Mouse (Mus musculus): Measurements from ENCODE around the gene Slc48a1. TPM values are rescaled to one million over a fixed set of nuclear protein-coding genes. Genes with fewer than 3 reads are reported as not detected.
A peak's percentile ranks its signal among the peaks of the same experiment; 100 is the strongest.

Gene Slc48a1
- total RNA-seq, 2 experiments from 2014 or later: 138 to 140 TPM

DNA sequence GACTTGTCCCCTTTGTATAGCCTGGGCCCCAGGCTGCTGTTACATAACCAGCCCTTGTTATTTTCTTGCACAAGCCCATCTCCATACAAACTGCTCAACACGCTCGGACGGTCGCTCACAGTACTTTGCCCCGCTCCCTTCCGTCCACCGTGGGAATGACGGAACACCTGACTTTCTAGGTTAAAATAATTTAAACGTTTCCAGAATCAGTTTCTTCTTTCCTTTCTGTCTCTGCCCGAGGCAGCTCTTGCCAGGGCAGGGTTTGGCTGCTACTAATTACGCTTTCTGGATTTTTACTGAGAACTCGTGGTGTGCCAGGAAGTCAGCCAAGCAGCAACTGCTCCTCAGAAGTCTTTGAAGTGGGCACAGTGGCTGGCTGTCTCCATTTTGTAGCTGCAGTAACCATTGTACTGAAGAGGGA, 2.3 kb downstream of the Slc48a1 start:
- peak in 1 of 2 experiments; percentile 58 for DNase-seq (ENCODE audit: low spot score in 2 of 2)

DNA sequence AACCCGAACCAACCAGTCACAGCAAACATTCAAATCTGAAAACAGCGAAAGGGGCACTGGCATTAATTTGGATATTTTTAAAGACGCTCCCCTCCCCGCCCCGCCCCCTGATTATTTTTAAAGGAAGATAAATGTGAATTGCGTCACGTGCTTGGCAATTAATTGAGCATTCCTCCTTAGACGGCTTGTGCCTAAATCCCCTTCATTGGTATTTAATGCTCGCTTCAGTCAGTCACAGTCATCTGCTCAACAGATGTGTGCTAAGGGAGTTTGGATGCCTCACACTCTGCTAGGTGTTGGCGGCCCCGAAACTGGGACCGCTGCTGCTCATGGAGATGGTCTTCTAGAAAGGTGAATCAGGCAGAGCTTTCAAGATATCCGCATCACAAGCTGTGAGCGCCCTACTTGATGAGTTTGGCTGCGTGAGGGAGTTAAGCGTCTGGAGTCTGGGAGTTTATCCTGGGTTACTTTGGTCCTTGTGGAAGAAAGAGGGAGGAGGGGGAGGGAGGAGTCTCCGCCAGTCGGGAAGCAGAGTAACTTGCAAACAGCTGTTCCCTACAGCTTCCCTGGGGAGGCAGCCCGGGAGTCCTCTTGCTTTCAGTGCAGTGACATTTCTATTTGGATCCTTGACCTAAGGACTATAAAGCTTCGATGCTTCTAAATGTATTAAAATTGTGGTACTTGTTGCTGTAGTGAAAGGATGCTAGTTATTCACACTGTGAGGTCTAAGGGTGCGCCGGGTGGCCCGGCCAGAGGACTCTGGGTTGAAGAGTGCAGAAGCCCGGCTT, 3.8 kb downstream of the Slc48a1 start:
- DNase-seq (ENCODE audit: low spot score in 2 of 2): no peak

DNA sequence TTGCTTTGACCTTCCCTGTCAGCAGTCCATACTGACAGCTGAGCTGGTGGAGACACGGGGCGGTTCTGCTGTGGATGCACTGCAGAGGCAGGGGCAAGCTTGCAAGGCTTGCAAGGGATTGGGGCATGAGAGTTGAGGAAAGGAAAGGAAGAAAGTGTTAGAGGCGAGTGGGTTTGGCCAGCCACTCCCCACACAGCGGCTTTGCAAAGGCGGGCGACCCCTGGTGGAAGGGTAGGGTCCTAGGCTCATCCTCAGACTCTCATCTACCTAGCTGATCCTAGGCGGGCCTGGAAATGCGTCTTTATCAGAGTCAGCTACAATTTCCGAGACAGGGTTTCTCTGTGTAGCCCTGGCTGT, 4.4 kb downstream of the Slc48a1 start:
- DNase-seq (ENCODE audit: low spot score in 2 of 2): peak in 1 of 2 experiments; percentile 57

DNA sequence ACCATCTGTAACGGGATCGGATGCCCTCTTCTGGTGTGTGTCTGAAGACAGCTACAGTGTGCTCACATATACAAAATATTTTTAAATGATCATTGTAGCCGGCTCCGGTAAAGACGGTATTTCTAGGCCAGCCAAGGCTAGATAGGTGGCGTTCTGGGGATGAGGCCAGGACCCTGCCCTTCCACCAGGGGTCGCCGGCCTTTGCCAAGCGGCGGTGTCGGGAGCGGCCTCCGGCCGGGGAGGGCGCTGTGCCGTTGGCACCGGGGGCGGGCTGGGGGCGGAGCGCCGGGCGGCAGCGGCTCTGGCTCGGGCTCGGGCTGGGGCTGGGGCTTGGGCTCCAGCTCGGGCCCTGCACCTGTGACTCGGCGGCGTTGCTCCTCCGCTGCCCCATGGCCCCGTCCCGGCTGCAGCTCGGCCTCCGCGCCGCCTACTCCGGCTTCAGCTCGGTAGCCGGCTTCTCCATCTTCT, 5.8 kb downstream of the Slc48a1 start:
- DNase-seq (ENCODE audit: low spot score in 2 of 2): peak; percentile 80 to 88

DNA sequence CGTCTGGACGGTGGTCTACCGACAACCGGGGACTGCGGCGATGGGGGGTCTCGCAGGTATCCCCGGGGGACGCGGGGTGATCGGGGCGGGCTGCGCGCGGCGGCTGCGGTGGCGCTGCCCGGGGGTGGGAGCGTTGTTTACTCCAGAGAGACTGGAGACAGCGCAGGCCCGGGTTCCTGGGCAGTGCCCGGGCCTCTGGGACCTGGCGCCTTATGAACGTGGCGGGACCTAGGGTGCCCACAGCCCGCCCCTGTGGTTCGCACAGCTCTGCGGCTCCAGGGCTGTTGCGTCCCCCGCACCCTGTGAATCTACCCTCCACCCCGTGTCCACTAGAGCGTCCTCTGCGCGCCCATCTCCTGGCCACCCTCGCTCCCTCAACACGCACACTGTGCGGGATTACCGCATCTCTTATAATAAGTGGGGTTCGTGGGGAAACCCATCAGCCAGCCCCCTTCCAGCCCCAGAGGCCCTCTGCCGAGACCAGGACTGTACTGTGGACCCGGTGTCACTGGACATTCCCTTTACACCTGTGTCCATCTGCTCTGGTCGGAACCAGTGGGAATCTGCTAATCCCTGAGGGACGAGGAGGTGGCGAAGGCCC, 6.3 kb downstream of the Slc48a1 start:
- DNase-seq (ENCODE audit: low spot score in 2 of 2): peak in 1 of 2 experiments; percentile 47

DNA sequence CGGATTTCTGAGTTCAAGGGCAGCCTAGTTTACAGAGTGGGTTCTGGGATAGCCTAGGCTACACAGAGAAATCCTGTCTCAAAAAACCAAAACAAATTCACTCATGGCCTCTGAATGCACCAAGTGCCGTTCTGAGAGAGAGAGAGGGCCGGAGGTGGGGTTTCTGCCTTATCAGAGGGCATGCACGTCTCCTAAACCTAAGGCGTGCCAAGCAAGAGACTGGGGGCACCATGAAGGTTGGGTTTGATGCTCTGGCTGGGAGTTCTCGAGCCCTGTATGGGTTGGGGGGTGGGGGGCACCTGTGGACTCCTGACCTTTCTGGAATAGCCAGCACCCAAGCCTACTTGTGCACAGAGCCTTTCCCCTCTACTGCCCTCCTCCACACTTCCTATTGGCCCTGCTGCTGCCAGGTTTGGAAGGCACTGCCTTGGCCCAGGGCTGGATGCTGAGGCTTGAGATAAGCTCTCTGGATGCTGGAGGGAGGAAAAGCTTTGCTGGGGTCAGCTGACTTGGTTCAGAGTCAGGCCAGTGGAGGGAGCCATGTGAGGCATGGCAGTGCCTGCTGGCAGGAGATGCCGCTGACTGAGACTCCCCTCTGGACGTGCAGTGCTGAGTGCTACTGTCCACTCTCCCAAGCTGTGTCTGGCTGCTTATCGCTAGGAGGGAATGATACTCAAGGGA, 7.6 kb downstream of the Slc48a1 start:
- DNase-seq (ENCODE audit: low spot score in 2 of 2): peak in 1 of 2 experiments; percentile 57

DNA sequence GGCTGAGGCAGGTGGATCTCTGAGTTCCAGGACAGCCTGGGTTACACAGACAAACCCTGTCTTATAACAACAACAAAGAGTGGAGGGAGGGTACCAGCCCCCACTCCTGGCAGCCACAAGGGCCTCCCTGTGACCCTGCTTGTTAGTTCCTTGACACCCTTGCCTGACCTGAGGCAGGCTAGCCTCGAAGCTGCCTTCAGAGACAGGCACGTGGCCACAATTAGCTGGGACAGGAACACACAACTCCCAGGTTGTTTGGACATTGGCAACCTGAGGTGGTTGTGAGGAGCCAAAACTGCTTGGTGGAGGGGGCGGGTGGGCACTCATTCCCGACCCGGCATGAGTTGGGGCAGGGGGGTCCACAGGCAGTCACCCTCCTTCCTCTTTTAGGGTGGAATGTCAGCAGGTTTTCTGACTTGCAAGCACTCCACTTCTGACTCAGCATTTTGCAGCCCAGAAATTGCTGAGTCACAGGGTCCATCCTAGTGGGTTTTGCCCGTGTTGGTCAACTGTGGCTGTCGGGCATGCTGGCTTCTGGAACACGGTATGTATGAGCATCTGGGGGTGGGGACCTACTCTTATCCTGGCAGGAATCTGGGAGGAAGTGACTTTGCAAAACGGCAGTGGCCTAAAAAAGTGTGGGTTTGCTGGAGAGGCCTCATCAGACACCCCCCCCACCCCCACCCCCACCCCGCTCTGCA, 8.2 kb downstream of the Slc48a1 start:
- DNase-seq (ENCODE audit: low spot score in 2 of 2): no peak

DNA sequence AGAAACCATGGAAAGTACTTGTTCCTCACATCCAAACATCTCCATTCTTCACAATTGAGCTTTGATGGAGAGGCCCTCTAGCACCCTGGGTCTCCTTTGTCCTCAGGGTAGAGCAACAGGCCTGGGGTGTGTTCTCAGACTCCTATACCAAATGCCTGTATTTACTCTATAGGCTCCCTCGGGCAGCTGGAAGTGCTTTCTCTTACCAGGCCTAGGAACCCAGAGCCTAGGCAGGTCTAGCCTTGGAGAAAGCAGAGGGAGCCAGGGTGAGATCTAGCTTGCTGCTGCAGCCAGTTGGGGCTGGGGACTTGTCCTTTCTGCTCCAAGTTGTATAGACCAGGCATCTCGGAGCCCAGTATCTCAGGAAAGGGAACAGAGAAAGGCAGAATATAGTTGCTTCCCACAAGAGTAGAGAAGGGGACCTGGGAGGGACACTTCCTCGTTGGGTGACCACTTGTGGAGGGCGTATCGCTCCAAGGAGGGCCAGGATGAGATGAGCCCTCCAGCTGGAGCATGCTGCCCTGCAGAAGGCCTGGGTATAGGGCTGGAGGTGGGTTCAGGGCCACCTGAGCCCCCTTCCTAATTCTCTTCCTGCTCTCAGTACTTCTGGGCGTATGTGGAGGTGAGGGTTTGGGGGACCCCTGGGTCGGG, 9.0 kb downstream of the Slc48a1 start:
- no peak for DNase-seq (ENCODE audit: low spot score in 2 of 2)

DNA sequence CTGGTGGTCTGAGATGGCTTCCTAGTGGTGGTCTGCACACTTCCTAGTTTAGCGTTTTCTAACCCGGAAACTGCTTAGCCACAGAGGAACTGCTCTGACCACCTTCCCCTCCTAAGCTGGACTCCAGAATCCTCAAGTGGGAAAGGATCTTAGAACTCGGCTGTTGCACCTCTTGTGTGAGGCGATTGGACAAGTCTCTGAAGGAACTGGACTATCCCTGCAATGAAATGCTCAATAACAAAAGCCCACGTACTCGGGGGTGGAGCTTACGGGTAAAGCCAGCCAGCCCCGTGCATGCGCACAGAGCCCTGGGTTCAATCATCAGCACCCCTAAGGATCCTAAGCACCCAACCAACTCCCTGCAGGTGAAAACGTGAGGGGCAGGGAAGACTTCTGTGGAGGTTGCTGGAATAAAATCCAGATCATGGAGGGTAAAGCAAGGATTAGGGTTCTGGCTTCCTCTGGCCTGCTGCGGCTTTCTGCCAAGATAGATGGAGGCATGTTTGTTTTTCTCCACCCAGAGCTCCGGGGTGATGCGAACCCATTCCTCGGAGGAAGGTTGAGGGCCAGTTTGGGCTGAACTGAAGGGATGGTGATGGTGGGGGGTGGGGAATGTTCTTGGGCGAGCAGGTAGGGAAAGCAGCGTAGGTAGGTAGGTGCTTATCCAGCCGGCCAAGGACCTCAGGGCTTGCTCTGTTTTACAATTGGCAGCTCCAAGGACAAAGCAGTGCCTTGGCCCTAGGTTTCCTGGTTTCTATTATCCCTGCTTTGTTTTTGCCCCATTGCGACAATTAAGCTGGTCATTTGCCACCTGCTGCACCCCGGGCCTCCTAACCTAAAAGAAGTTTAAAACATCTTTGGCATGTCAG, 9.7 kb downstream of the Slc48a1 start:
- peak in 1 of 2 experiments; percentile 66 for DNase-seq (ENCODE audit: low spot score in 2 of 2)

DNA sequence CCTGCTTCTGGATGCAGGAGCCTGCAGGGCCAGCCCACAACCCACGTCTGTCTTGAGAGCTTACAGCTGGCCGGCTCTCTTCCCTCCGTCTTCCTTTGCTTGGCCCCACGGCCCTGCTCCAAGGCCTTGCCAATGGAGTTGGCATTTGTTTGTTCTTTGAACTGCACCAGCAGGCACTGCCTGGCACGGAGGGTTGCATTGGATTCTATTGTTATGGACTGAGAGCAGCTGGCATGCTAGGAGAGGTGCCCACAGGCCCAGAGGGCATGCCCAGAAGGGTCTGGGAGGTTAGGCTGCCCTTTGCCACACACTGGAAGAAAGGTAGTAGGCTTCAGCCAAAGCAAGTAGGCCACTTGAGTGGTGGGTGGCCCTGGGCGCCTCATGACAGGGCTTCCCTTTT, 10.5 kb downstream of the Slc48a1 start:
- DNase-seq (ENCODE audit: low spot score in 2 of 2): peak in 1 of 2 experiments; percentile 79

DNA sequence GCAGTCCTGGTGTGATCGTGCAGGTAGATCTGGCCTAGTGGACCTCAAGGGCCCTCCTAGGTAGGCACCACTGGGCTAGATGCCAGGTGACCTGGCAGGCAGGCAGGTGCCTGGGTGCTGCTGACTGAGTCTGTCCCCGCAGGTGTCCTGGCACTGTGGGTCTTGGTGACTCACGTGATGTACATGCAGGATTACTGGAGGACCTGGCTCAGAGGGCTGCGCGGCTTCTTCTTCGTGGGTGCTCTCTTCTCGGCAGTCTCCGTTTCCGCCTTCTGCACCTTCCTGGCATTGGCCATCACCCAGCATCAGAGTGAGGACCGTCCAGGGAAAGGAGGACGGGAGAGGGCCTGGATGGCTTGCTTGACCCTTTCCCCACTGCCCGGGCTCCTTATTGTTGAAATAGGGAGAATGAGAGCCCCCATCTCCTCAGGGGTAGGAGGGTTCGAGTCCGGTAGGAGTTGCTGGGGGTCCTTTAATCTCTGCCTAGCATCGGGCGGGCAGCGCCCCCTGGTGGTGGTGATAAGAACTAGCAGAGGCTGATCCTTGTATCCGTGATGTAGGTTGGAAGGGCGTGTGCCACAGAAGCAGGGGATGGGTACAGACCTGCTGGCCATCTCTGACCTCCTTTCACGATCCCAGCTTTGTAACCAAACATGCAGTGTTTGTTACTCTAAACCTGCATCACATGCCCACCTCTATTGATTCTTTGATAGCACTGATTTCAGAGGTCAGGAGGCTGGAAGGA, 11.6 kb downstream of the Slc48a1 start:
- DNase-seq (ENCODE audit: low spot score in 2 of 2): no peak

DNA sequence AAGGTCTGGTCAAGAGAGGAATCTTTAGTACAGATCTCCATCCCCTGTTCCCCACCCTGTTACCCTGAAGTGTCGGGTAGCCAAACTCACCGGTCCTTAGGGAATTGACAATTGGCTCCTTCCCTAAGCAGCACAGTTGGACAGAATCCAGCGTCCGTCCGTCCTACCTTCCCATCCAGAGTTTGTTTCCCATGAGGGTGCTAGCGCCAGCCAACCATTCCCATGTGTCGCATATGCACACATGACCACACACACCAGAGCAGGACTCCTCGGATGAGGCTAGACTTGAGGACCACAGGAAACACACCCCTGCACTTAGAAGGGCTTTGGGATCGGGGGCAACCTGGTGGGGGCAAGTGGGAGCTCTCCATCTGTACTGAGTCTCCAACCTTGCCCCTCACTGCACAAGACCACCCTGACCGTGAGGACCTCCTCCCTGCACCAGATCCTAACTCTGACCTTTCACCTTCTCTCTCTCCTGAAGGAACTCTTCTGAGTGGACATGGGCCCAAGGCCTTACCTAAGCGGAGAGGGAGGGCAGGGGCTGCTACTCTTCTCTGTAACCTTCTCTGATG, 12.9 kb downstream of the Slc48a1 start:
- DNase-seq (ENCODE audit: low spot score in 2 of 2): no peak

DNA sequence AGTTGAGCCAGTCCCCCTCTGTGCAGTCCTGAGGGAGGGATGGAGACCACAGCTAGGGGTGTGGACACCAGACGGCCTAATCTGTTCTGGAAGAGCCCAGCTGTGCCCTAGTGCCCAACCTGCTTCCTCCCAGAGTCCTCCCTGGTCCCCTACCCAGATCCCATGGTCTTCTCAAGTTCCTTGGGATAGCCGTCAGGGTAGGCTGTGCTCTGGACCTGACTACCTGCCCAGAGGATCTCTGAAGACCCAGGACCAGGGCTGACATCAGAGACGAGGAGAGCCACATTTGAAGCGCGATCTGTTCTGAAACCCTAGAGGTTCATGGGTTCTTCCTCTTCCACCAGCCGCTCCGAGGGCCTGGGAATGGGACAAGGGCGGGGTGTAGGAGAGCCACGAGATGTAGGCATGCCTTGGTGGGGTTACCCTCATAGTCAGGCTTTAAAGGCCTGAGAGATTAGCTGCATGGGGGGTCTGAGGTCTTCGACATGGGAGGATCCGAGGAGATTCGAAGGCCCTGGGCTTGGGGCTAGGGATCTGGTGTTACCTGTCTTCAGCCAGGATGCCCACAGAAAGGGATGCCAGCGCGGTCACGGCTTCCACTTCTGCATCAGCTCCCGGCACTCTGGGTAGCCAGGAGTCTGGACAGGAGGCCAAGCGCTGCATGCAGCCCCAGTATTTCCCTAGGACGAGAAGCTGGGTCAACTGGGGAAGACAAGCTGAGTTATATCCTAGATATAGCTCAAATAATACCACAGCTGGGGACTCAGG, 15.2 kb downstream of the Slc48a1 start:
- no peak for DNase-seq (ENCODE audit: low spot score in 2 of 2)

DNA sequence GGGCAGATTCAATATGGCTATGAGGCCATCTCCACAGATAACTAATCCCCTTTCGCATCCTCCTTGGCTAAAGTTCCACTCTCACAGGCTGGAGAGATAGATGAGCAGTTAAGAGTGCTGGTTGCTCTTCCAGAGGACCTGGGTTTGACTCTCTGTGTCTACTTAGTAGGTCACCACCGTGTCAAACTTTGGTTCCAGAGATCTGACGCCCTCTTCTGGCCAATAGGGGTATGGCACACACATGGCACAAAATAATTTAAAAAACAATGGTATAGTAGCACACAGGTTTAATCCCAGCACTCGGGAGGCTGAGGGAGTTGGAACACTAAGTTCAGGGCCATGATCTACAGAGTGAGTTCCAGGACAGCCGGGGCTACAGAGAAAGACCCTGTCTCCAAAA, 15.9 kb downstream of the Slc48a1 start:
- no peak for DNase-seq (ENCODE audit: low spot score in 2 of 2)

DNA sequence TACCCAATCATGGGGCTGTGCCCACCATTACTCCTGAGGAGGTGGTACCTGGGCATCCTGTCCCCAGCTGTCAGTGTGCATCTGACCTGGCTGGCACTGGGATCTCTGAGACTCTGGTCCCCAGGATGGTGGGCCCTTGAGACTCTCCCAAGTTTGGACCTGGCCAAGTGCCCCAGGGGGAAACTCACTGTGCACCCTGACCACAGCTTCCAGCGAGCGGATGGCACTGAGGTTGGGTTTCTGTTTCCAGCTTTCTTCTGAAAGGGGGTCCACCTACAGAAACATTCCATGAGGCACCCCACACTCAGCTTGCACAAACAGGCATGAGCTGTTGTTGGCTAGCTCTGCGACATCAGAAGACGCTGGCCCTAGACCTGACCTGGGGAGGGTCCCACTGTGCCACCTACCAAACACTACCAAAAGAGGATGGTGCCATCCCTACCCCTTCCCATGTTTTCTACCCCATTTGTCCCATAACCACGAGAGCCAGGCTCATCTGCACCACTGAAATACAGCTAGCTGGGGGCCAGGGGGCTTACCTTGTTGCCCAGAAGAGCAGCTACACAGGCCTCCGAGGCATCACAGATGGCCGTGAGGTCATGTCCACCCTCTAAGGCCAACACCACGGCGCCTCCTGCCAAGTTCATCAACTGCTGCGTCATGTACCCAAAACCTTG, 17.4 kb downstream of the Slc48a1 start:
- DNase-seq (ENCODE audit: low spot score in 2 of 2): no peak

DNA sequence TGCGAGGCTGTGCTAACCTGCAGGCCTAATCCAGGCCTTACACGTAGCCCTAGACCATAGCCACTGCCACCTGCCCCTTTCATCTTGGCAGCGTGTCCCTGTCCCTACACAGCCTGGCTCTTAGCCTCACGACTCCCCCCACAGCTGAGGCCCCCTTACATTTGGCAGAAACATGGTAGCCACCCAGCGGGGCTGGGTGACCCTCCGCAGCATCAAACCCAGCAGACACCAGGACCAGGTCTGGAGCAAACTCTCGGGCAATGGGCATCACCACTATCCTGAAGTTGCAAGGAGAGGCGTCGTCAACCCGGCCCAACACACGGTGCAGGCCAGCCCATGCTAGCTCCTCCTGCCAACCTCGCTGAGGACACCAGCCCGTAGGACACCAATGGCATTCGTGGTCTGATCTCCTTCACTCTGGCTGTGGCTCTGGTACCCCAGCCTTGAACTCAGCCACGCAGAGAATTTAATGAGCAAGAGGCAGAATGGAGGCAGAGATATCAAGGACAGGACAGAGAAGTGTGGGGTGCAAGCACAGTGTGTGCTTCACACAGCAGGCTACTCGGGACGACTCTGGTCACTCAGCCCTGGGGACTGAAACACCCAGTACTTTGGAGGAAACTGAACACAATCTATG, 18.5 kb downstream of the Slc48a1 start:
- no peak for DNase-seq (ENCODE audit: low spot score in 2 of 2)

DNA sequence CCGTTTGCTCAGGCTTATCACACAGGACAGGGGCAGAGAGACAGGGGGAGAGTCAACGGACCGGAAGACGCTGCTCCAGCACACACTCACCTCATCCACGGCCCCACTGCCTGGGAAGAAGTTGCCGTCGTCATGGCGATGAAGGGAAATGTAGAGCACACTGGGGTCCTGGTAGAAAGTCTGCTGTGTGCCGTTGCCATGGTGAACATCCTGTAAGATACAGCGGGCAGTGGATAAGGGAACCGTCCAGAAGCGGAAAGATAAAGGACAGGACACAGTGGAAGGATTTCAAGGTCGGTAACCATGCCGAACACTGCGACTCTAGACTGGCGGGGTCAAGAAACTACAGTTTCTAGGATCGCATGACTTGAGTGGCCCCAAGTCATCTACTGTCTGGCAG, 19.8 kb downstream of the Slc48a1 start:
- DNase-seq (ENCODE audit: low spot score in 2 of 2): no peak
